Mouse (Mus musculus) heart, embryonic 14.5 days (tissue): ENCODE data around the gene Casq2. TPM values are rescaled to one million over a fixed set of nuclear protein-coding genes. Genes with fewer than 3 reads are reported as not detected.

Source experiments
- ATAC-seq: fragments of 200-750 bp; cut with Nextera tagmentation; 2 replicates; pipeline ENCODE4 v1.8.0; 2017; ENCODE audit warnings: low read depth, moderate TSS enrichment; ENCODE audit not compliant: insufficient number of reproducible peaks, insufficient read depth, low FRiP score
- H3K27ac ChIP-seq, 2 experiments: fragments of 200-500 bp in 1 of 2; fragments of 300-500 bp in 1 of 2; sonication (generic) in 1 of 2; replicated peaks in 1 of 2; 2 replicates each; pipeline ENCODE4 v1.5.1; 2012 to 2014; ENCODE audit warnings: low read depth in 2 of 2, low read length in 2 of 2, control low read depth in 1 of 2, mild to moderate bottlenecking in 1 of 2, mixed read lengths in 1 of 2; ENCODE audit not compliant: control insufficient read depth in 1 of 2, insufficient read depth in 1 of 2
- H3K27me3 ChIP-seq: fragments of 300-500 bp; sonication (generic); 2 replicates; pipeline ENCODE4 v1.6.1; 2014; ENCODE audit warnings: mild to moderate bottlenecking, low read length, control low read depth; ENCODE audit not compliant: control insufficient read depth, insufficient read depth
- H3K36me3 ChIP-seq: fragments of 300-500 bp; sonication (generic); 2 replicates; pipeline ENCODE4 v1.6.1; 2014; ENCODE audit warnings: mild to moderate bottlenecking, control low read depth, low read length, mixed read lengths; ENCODE audit not compliant: control insufficient read depth, insufficient read depth
- H3K4me1 ChIP-seq, 2 experiments: fragments of 200-500 bp in 1 of 2; fragments of 300-500 bp in 1 of 2; sonication (generic) in 1 of 2; 2 replicates each; pipeline ENCODE4 v1.6.1; 2012 to 2014; ENCODE audit warnings: low read length in 2 of 2, control low read depth in 1 of 2, mixed read lengths in 1 of 2; ENCODE audit not compliant: control insufficient read depth in 2 of 2, insufficient read depth in 2 of 2
- H3K4me2 ChIP-seq: fragments of 300-500 bp; sonication (generic); 2 replicates; pipeline ENCODE4 v1.6.1; 2014; ENCODE audit warnings: mild to moderate bottlenecking, low read length
- H3K4me3 ChIP-seq, 2 experiments: fragments of 200-500 bp in 1 of 2; fragments of 300-500 bp in 1 of 2; sonication (generic) in 1 of 2; 2 replicates each; pipeline ENCODE4 v1.5.1; 2012 to 2014; ENCODE audit warnings: low read length in 2 of 2, mild to moderate bottlenecking in 2 of 2, control low read depth in 1 of 2, low read depth in 1 of 2, moderate library complexity in 1 of 2; ENCODE audit not compliant: control insufficient read depth in 1 of 2, insufficient read depth in 1 of 2
- H3K9ac ChIP-seq: fragments of 300-500 bp; sonication (generic); 2 replicates; pipeline ENCODE4 v1.6.1; 2014; ENCODE audit warnings: mild to moderate bottlenecking, low read length
- H3K9me3 ChIP-seq: fragments of 300-500 bp; sonication (generic); 2 replicates; pipeline ENCODE4 v1.6.1; 2016; ENCODE audit warnings: low read length, control low read depth; ENCODE audit not compliant: control insufficient read depth
- WGBS: fragments of 180-500 bp; shearing (Covaris S2); extraction: QIAGEN DNeasy Blood & Tissue Kit; methylation state at CpG from one replicate; pipeline ENCODE4 v1.1.7; 2014; 5-methylcytosine and 5-hydroxymethylcytosine counted together
- polyA plus RNA-seq: library from polyadenylated mRNA; unstranded; fragments of >200 nt; fragmentation: Nextera tagmentation; extraction: Ambion mirVana; gene quantifications from 2 replicates; pipeline ENCODE4 v1.2.1, GENCODE M21; 2014

Gene Casq2
- polyA plus RNA-seq, 1 experiment from 2014 or later = 433 TPM

- Histone ChIP-seq H3K27me3 (no peaks in the 10 kb centered on the region), H3K4me1 (peaks cover 12 to 21% of the 10 kb centered on the region in 2 experiments), H3K36me3 (peaks cover 53% of the 10 kb centered on the region), H3K4me2 (no peak overlapping the region), H3K4me3 (no peak overlapping the region), H3K9me3 (no peaks in the 10 kb centered on the region), H3K9ac (no peak overlapping the region), H3K27ac (no peak overlapping the region)
- WGBS = 77% methylated on average over 2 of the region's 2 CpGs
- no peak for ATAC-seq
Observed at GRCm38 (mm10) chr3:102182601-102183000, 96.4 kb downstream of the Casq2 start.

GRCm38 (mm10) chr3:102184721-102185120 lies 98.5 kb downstream of the Casq2 start:
- no peak overlapping the region for H3K4me3 ChIP-seq
- 0 out of 4 replicates have a peak overlapping the region, but pooled peaks of 1 of the 2 experiments have one; percentile 31 for H3K27ac ChIP-seq
- no peak for ATAC-seq
- no peaks in the 10 kb centered on the region for H3K9me3 ChIP-seq
- peaks cover 19 to 33% of the 10 kb centered on the region in 2 experiments for H3K4me1 ChIP-seq
- no peak overlapping the region for H3K9ac ChIP-seq
- H3K4me2 ChIP-seq = no peak overlapping the region
- H3K27me3 ChIP-seq = no peaks in the 10 kb centered on the region
- peaks cover 58% of the 10 kb centered on the region for H3K36me3 ChIP-seq
- WGBS = 65% methylated on average over 5 of the region's 5 CpGs

DNA sequence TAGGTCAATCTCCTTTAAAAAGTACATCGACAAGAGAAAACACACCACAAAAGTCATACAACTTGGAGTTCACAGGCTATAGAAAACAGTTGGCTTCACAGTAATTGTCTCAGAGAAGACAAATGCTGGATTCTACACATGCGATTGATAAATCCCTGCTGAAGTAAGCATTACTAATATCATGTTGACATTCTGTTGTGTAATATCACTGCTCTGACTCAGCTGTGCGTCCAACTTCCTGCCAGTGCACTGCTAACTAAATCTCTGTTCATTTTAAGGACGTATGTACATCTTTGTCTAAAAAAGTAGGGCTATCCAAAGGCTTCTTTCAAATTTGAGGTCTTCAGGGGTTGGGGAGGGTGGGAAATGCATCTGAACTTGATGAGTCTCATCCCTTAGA lies 101.2 kb downstream of the Casq2 start:
- no peak overlapping the region for H3K9ac ChIP-seq
- no peak overlapping the region for H3K4me3 ChIP-seq
- no peak overlapping the region for H3K27ac ChIP-seq
- no peak overlapping the region for H3K4me2 ChIP-seq
- 82% methylated on average over 4 of the region's 4 CpGs for WGBS
- H3K27me3 ChIP-seq = no peaks in the 10 kb centered on the region
- ATAC-seq = no peak
- H3K4me1 ChIP-seq = peaks cover 23 to 30% of the 10 kb centered on the region in 2 experiments
- peaks cover 48% of the 10 kb centered on the region for H3K36me3 ChIP-seq
- no peaks in the 10 kb centered on the region for H3K9me3 ChIP-seq

DNA sequence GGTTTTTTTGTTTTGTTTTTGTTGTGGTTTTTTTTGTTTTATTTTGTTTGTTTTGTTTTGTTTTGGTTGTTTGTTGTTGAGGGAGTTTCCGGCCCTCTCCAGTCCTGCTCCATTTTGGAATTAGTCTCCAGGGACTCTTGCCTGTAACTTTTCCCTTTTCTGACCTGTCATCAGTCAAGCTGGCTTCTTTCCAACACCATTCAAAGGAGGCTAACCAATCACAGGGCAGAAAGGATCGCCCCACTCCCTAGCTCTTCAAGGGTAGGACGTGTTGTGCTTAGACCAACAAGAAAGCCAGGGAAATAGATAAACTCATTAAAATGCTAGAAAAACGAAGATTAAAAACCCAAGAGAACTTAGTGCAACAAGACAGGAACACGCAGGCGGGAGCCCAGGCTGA lies 102.8 kb downstream of the Casq2 start:
- peaks cover 37 to 46% of the 10 kb centered on the region in 2 experiments for H3K4me1 ChIP-seq
- peak overlapping the region; percentile 6 to 65; a peak in 3 of 4 replicates for H3K27ac ChIP-seq
- no peak for ATAC-seq
- H3K4me2 ChIP-seq = peak overlapping the region; percentile 44
- no peaks in the 10 kb centered on the region for H3K9me3 ChIP-seq
- H3K9ac ChIP-seq = peak overlapping the region; percentile 44
- no peaks in the 10 kb centered on the region for H3K27me3 ChIP-seq
- H3K36me3 ChIP-seq = peaks cover 36% of the 10 kb centered on the region
- 0 out of 4 replicates have a peak overlapping the region, but pooled peaks of 1 of the 2 experiments have one; percentile 10 for H3K4me3 ChIP-seq
- WGBS = 4% methylated on average over 6 of the region's 6 CpGs

- WGBS = 45% methylated on average over 4 of the region's 4 CpGs
- Histone ChIP-seq H3K4me1 (peaks cover 45 to 57% of the 10 kb centered on the region in 2 experiments), H3K27ac (no peak overlapping the region)
Observed at GRCm38 (mm10) chr3:102190015-102190414, 103.8 kb downstream of the Casq2 start.

DNA sequence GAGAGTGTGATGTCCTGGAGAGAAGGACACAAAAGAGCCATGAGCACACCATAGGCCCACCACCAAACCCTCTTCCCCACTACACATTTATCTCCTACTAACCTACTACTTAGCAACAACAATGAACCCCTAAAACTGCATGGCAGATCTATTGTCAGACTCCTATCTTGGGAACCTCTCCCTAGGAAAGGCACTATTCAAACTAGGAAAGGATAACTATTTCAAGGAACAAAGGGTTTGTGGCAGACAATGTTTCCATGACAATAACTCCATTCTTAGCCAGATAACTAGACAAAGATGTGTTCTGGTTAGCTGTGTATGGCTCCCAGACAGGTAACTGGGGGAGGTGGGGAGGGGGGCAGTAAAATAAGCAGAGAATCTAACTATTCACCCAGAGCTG lies 104.4 kb downstream of the Casq2 start:
- H3K4me1 ChIP-seq = peaks cover 46 to 62% of the 10 kb centered on the region in 2 experiments
- H3K9me3 ChIP-seq = no peaks in the 10 kb centered on the region

More at GRCm38 (mm10) chr3:102190015-102190414, 103.8 kb downstream of the Casq2 start:
- no peaks in the 10 kb centered on the region for H3K9me3 ChIP-seq
- H3K4me3 ChIP-seq = no peak overlapping the region
- H3K27me3 ChIP-seq = no peaks in the 10 kb centered on the region
- ATAC-seq = no peak
- peaks cover 27% of the 10 kb centered on the region for H3K36me3 ChIP-seq
- H3K4me2 ChIP-seq = no peak overlapping the region
- H3K9ac ChIP-seq = no peak overlapping the region

DNA sequence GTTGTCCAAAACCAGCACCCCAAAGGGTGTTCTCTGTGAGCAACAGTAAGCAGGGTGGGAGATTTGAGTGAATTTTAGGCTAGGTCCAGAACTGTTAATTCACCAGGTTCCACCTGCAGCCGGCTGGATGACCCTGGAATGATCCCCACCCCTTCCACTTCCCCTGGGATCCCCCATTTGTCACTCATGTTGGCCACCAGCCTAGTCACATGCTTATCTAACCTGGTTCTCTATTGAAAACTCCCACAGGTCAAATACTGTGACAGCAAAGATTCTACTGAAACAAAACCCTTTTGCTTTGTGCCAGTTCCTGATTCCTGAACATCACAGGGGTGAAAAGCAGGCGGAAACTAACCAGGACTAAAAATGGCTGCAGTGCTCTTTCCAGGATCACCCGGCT lies 105.4 kb downstream of the Casq2 start:
- WGBS = 45% methylated on average over 3 of the region's 3 CpGs
- no peaks in the 10 kb centered on the region for H3K27me3 ChIP-seq
- 0 out of 4 replicates have a peak overlapping the region, but pooled peaks of 1 of the 2 experiments have one; percentile 22 for H3K27ac ChIP-seq
- H3K4me3 ChIP-seq = no peak overlapping the region
- no peak overlapping the region for H3K9ac ChIP-seq
- no peak overlapping the region for H3K4me2 ChIP-seq
- H3K9me3 ChIP-seq = no peaks in the 10 kb centered on the region
- peaks cover 47 to 68% of the 10 kb centered on the region in 2 experiments for H3K4me1 ChIP-seq
- H3K36me3 ChIP-seq = peaks cover 30% of the 10 kb centered on the region
- no peak for ATAC-seq

More for the DNA sequence above, 104.4 kb downstream of the Casq2 start:
- Histone ChIP-seq H3K4me2 (no peak overlapping the region), H3K27me3 (no peaks in the 10 kb centered on the region), H3K27ac (no peak overlapping the region), H3K9ac (no peak overlapping the region), H3K4me3 (no peak overlapping the region), H3K36me3 (peaks cover 24% of the 10 kb centered on the region)
- ATAC-seq = no peak

DNA sequence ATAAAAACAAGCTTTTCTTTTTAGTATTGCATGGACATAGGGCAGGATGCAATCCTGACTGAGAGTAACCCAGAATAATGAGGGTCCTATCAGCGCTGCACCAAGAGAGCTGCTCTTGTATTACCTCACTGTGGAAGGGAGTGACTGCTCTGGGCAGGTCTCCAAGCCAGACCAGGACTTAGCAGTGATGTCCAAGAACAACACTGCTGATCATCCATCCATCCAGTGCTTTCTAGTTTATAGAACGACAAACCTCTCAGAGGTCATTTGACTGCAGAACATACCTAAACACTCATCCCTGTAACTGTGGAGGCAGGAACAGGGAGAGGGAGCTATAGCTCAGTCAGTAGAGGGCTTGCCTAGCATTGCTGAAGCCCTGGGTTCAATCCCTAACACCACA lies 106.4 kb downstream of the Casq2 start:
- no peak overlapping the region for H3K4me3 ChIP-seq
- peak; percentile 68 for ATAC-seq
- peaks cover 47 to 77% of the 10 kb centered on the region in 2 experiments for H3K4me1 ChIP-seq
- peaks cover 25% of the 10 kb centered on the region for H3K36me3 ChIP-seq
- H3K27ac ChIP-seq = peak overlapping the region; percentile 29 to 76; a peak in 3 of 4 replicates
- no peaks in the 10 kb centered on the region for H3K9me3 ChIP-seq
- WGBS = 18% methylated on average over 2 of the region's 2 CpGs
- H3K27me3 ChIP-seq = no peaks in the 10 kb centered on the region
- H3K9ac ChIP-seq = no peak overlapping the region
- H3K4me2 ChIP-seq = peak overlapping the region; percentile 54
